Mouse (Mus musculus): ENCODE measurements around the gene Sdhb.

The Sdhb gene

DNA sequence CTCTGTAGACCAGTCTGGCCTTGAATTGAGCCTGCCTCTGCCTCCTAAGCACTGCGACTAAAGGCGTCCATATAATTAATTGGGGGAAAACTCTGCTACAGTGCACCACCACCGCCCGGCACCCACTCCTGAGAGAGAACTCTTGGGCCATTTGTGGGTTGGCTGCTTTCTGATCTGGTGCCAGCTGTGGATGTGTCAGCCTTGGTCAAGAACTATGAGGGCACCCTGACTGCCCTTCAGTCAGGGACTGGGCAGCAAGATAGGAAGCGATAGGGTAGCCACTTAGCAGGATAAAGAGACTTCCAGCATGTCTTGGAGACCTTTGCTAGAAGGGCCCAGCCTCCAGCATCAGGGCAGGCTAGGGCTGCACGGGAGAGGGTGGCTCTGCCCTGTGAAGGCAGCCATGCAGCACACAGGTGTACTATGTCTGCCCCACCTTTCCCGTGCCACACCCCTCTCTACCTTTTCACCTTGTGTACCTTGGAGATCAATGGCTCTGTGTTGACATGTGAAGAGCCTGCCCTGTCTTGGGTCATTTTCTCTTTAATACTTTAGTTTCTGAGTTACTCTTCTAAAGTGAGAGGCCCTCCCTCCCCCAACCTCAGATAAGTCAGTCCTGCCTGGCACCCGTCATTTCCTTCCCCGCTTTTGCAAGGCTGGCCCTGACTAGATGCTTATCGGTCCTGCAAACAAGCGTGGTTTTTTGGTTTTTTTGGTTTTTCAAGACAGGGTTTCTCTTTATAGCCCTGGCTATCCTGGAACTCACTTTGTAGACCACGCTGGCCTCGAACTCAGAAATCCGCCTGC lies 17.1 kb downstream of the Sdhb start:
- DNase-seq (ENCODE audit: low read depth): no peak

DNA sequence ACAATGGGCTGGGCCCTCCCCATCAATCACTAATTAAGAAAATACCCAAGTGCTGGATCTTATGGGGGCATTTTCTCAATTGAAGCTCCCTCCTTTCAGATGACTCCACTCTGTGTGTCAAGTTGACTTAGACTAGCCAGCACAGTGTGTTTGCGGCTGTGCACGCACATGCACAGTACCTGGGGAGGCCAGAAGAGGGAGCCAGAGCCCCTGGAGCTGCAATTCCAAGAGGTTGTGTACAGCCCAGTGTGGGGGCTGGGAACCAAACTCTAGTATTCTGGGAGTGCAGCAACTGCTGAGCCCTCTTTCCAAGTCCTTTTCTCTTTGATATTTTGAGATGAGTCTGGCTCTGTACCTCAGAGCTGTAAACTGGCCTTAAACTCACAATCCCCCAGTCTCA lies 20.6 kb downstream of the Sdhb start:
- DNase-seq (ENCODE audit: low read depth): no peak

DNA sequence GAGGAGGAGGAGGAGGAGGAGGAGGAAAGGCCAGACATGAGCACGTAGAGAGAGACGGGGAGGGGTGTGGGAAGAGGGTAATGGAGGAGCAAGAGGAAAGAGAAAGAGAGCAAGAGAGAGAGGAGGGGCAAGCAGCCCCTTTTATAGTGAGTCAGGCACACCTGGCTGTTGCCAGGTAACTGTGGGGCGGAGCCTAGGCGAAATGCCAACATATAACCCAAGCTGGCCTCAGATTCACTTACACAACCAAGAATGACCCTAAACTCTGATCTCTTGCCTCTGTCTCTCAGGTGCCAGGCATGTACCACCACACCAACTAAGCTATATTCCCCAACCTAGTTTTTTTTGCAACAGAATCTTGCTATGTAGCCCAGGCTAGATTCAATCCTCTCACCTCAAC lies 21.8 kb downstream of the Sdhb start:
- no peak for DNase-seq (ENCODE audit: low read depth)

DNA sequence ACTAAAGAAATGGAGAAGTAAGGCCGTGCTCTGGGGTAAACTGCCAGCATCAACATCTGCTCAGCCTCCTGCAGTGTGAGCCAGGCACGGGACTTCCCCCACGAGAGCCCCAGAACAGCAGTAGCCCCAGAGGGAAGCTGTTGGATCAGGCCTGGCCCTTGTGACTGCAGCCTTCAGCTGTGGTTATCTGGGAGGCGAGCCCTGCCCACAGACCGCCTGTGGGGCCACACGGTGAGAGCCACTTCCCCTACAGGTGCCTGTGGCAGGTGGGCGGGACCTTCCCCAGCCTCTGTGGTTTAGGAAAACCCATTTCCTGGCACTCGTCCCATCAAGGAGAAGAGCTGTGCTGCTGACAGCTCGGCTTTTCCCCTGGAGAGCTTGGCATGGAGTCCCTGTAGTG lies 22.4 kb downstream of the Sdhb start:
- DNase-seq (ENCODE audit: low read depth): peak; percentile 76

DNA sequence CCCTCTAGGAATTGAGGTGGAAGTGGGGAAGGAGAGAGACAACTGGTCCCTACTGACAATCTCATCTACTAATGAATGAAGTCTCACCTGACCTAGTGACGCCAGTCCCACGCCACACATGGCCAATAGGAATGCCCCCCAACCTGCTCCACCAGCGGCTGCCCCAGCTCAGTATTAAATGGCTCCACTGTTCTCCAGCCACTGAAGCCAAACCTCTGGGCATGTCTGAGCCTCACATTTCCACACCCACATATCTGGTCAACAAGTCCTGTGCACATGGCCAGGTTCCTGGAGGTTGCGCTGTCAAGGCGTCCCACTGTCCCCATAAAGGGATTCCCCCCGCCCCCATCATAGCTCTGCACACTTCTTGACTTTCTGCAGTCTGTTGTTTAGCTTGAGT lies 23.5 kb downstream of the Sdhb start:
- DNase-seq (ENCODE audit: low read depth): no peak

DNA sequence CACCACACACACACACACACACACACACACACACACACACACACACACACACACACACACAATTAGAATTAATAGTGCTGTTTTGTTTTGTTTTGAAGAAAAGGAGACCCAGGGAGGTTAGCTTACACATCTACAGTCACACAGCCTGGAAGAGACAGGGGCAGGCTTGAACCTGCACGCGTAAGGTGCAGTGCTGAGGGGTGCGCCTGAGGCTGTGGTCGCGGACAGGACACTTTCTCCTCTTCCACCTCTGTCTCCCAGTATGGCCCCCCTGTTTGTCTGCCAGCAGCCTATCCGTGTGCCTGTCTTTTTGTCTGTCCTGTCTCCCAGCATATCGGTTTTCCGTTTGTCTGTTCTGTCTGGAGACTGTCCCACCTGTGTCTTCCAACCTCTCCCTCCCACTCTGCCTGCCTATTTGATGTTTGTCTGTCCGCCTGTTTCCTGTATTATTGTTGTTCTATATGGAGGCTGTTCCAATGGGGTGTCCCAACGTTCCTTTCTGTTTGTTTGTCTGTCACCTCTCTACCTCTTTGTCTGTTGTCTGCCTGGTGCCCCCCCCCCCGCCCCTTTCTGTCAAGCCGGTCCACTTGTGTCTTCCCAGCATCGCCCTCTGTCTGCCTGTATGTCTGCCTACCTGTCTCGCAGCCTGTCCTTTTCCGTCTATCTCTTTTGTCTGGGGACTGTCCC lies 25.2 kb downstream of the Sdhb start:
- no peak for DNase-seq (ENCODE audit: low read depth)

DNA sequence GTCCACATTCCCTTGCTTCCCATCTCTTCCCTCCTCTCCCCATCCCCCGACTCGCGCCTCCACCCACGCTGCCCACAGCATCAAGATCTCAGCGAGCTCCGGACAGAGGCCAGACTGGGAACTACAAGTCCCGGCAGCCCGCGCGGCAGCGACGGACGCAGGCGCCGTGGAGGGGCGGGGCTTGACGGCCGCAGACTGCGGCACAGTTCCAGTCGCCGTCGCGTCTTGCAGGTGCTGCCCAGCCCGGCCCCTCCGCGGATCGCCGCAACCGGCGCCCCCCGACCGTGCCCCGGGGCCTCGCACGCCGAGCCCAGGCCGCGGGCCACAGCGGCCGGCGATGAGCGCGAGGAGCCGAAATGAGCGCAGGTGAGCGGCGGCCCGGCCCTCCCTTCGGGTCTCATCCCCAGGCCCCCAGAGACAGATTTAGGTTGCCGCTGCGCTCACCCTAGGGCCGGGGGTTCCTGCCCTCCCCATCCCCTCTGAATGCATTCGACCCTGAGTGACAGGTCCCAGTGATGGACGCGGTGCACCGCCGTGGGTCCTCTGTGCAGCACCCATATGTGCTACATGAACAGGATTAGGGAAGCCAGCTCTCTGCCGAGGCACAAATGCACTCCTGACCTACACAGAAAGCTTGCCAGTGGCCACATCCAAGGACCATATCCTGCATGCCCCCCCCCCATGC lies 25.9 kb downstream of the Sdhb start, which contains the start of gene Atp13a2:
Gene Atp13a2, plus strand, starts transcription at position 163 of the 685 bp plus-strand sequence.
- DNase-seq (ENCODE audit: low read depth): peak; percentile 43

DNA sequence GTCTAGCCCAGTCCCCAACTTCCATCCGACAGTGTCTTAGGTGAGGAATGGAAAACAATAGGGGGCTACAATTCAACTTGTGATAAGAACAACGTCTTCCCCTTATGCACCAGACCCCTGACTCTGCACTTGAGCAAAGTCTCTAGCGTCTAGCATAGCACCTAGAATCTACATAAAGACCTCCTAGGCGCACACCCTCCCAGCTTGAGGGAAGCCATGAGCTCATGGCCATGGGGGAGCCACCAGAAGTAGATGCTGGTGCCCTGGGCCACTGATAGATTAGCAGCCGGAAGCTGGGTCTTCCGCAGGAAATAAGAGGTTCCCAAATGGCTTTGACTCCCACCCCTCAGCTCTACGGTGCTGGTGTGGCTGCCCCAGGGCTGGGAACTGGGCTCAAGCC lies 26.5 kb downstream of the Sdhb start:
- no peak for DNase-seq (ENCODE audit: low read depth)

DNA sequence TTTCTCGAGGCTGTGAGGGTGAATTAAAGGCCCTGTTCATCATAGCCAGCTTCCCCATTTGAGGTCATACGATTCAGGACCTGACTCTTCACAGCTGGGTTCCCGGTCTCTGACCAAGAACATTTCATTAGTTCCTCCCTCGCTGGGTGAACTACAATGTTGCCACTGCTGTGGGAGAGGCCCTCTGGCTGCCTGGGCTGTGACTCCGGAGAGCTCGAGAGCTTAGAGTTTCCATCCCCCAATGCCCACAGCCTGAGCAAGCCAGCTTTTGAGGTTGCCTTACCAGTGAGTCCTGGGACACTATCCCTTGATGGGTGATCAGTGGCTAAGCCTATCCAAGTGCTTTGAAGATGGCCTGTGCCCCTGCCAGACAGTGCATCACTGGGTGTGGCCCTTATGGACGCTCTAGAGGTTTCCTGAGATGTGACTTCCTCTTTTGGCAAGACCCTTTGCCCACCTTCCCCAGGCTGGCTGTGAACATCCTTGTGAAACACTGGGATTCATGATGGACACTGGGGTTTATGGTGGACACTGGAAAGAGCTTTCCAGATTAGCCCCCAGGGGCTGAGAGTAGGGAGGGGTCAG lies 27.8 kb downstream of the Sdhb start:
- DNase-seq (ENCODE audit: low read depth): no peak

DNA sequence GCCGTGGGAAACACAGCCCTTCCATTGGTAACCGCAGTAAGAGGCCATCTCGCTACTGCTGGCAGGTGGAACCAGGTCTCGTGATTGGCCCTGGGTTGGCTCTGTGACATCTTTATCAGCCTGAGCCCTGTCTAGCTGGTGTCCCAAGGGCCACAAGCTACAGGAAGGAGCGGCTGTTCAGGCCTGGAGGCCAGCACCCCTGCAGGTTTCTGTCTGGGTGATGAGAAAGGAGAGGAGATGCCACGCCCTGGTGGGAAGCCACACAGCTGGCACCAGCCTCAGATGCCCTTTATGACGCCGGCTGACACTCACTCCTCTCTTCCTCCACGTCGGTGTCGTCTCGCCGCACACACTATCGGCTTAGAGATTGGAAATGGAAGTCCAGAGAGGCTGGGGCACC lies 28.4 kb downstream of the Sdhb start:
- no peak for DNase-seq (ENCODE audit: low read depth)

DNA sequence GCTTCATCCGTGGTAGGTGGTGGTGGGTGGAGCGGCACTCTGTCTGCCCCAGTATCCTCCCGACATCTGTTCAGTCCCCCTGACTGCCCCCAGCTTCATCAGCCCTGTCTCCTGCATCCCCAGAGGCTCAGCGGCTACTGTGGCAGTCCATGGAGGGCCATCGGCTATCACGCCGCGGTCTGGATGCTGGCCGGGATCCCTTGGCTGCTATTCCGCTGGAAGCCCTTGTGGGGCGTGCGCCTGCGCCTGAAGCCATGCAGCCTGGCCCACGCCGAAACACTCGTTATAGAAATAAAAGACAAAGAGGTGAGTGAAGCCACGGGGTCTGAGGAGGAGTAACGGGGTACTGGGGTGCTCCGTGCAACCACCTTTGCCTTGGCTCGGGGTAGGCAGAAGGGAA lies 31.2 kb downstream of the Sdhb start:
- DNase-seq (ENCODE audit: low read depth): no peak

DNA sequence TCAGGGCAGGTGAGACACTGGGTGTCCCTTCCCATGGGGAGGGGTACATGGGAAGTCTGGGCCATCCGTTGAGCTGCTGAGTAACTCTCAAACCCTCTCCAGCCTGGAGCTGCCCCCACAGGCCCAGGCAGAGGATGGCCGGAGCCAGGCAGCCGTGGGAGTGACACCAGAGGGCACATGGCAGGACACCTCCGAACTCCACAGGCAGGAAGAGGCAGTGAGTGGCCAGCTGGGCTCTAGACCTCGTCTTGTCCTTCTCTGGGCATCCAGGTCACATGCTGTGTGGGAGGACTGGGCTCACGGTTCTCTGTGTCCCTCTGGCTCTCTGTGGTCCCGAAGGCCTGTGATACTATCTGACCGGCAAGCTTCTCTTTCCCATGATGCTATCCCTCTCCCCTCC lies 32.8 kb downstream of the Sdhb start:
- DNase-seq (ENCODE audit: low read depth): no peak

DNA sequence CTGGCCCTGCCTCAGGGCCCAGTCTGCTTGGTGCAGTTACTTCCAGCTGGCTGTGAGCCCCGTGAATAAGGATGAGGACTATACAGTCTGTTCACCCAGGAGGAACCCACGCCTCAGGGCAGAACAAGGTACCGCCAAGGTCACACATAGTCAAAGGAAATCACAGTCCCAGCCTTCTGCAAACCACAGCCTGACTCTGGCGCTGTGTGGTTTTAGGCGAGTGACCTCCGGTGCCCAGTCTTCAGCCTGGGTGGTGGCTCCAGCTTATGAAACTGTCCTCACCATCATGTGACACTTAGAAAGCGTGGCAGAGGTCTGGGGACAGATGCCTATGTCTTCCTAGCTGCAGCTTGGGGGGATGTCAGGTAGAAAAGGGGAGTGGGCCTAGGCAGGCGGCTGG lies 34.8 kb downstream of the Sdhb start:
- no peak for DNase-seq (ENCODE audit: low read depth)

DNA sequence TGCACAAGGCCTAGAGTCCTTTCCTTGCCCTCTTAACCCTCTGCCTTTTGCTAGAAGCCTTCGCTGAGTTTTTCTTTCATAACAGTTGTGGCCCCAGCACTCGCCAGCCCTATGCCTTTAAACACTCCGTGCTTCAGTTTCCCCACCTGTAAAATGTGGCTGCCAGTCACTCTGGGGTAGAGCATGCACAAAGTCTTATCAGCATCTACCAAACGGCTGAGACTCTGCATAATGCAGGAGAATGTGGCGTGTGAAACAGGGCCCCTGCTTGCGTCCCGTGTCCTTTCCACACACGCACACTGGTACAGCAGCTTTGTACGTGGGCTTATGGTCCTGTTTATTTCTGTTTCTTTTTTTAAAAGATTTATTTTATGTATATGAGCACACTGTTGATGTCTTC lies 35.8 kb downstream of the Sdhb start:
- DNase-seq (ENCODE audit: low read depth): no peak

DNA sequence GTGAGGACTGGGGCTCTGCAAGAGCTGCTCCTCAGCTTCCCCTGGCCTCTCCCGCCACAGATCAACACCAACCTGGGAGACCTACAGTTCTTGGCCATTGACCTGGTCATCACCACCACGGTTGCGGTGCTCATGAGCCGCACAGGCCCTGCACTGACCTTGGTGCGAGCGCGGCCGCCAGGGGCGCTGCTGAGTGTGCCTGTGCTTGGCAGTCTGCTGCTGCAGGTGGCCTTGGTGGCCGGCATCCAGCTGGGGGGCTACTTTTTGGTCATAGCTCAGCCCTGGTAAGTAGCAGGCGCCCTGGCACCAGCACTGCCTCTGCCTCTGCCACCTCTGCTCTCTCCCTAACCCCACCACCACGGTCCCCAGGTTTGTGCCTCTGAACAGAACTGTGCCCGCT lies 45.0 kb downstream of the Sdhb start:
- no peak for DNase-seq (ENCODE audit: low read depth)

DNA sequence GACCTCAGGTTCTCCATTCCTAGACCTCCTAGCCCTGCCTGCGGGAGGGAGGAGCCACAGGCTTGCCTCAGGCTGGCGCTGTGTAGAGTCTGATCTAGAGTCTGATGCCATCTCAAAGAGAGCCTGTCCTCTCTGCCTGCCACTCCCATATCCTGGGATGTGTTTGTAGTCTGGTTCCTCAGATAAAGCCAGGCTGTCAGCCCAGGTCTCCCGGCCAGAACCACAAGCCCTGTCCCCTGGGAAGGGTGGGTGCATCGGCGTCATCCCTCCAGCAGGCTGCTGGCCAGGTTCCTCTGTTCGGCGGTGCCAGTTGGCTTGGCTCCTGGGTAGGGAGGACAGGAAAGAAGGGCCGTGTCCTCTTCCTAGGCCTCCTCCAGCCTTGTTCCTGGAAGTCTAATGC lies 47.0 kb downstream of the Sdhb start:
- DNase-seq (ENCODE audit: low read depth): no peak

DNA sequence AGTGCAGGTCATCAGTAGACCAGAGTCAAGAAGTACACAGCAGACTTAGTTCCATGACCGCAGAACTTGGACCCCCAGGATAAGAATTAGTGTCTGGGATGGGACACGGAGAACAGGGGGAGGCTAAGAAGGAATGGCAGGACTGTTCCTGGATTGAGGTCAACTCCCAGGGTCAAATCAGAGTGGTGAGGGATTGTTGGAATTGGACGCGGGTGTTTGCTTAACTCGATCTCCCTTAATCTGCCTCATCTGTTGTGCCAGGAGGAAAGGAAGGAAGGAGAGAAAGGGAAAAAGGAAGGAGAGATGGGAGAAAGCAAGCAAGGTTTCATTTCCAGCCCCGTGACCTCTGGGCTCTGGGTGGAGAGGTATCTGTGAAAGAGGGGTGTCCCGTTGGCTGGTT lies 49.1 kb downstream of the Sdhb start, which contains the start of gene Mfap2:
Gene Mfap2, plus strand, starts transcription at position 301 of the 400 bp plus-strand sequence.
- DNase-seq (ENCODE audit: low read depth): no peak

DNA sequence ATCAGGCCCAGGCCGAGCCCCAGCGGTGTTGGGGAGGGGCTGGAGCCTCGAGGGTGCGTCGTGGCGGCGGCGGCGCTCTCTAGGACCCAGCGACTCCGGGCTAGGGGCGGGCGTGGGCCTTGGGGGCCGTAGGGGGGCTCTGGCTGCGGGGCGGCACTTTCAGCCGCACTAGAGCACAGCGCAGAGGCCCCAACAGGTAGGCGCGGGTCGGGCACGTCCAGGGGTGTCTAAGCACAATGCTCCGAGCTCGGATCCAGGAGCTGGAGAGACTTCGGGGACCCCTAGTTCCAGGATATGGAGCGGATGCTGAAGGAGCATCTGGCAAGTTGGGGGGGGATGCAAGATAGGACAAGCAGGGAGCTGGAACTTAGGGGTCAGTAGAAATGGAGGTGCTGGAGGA lies 49.5 kb downstream of the Sdhb start:
- no peak for DNase-seq (ENCODE audit: low read depth)

DNA sequence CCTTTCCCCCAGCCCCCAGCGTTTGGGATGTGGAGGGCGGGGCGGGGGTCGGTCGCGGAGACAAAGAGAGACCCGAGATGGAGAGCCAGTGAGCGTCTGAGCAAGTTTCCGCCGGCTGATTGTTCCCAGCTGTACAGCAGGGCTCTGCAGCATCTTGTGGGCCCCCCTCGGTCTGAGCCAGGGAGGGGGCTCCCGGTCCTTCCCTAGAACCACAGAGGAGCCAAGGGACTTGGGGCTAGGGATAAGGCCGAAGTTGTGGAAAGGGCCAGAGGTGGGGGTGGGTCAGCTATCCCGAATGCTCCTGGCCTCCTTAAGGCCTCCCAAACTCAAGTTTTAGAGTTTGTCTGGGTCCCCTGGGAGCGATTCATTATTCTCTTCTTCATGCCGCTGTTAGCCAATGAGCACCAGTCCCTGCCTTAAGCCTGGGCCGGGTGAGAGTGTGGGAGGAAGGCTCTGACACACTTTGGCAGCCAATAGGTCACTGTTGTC lies 50.0 kb downstream of the Sdhb start:
- peak; percentile 10 for DNase-seq (ENCODE audit: low read depth)

DNA sequence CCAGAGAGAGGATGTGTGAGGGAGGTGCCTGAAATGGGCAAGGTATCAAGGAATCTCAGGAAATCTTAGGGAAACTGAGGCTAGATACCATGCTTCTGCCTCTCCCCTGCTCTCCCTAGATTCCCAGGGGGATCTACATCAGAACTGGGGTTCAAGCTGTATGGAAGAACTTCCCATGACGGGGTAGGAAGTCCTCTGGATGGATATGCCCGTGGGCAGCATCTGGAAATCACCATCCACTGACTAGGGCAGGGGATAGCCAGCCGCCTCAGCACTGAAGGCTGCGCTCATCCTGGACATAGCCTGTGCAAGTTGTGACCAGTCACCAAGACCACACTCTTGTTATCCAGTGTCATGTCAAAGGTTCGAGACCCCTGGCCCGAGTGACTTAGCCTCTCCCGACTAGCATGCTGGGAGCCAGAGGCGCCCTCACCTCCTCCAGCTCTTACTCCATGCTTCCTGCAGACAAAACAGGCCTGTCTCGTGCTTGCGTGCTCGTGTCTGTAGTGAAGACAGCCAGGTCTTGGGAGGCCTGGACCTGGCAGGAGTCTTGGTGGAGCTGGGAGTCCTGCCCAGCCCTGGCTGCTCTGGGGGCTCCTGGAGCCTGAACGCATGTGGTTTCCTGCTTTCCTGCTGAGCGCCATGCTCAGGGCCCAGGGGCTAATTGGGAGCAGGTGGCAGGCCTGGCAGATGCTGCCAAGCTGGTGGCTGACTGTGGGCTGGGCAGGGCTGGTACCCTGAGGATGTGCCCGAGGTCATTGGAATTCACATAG lies 50.7 kb downstream of the Sdhb start:
- peak; percentile 87 for DNase-seq (ENCODE audit: low read depth)

DNA sequence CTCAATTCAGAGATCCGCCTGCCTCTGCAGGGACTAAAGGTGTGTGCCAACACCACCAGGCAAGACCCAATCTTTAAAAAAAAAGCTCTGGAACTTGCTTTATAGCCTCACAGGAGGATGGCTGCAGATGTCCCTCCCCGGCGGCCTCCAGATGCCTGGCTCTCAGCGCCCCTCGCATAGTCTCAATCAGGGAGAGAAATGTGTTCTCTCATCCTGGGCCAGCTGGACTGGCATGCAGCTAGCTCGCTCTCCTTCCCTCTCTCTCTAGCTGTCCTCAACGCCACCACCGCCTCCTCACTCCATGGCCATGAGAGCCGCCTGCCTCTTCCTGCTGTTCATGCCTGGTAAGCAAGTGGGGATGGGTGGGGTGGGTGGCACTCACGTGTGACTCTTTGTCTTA lies 51.6 kb downstream of the Sdhb start:
- no peak for DNase-seq (ENCODE audit: low read depth)

DNA sequence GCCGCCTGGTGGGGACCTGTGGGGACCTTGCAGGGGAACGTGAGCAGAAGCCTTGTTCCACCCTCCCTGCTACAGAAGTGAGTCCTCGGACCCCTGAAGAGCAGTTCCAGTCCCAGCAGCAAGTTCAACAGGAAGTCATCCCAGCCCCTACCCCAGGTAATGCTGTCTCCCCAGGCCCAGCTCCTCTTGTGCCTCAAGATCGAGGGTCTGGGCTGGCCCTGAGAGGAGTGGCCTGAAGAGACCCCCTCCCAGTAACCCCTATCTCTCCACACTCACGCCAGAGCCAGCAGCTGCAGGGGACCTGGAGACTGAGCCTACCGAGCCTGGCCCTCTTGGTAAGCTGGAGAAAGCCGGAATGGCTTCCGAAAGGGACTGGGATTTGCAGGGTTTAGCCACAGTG lies 53.1 kb downstream of the Sdhb start:
- no peak for DNase-seq (ENCODE audit: low read depth)

All from fibroblast of lung, adult 2 months (primary cell).